Mouse (Mus musculus): ENCODE results near the gene Mier1.

Gene Mier1
- long read RNA-seq, experiment 1, partial matches to known transcripts = 0 of 6 reads
- long read RNA-seq, experiment 1, other reads (novel, unspliced or antisense) = 6 of 6 reads
- long read RNA-seq, experiment 2, partial matches to known transcripts = 1 of 9 reads
- long read RNA-seq, experiment 2, other reads (novel, unspliced or antisense) = 6 of 9 reads

GRCm38 (mm10) chr4:103114184-103115111 lies at the start of gene Mier1, which contains the start of gene Wdr78:
Mier1 (plus strand) TSS chr4:103114390.
Wdr78 (minus strand) TSS chr4:103114555.
- intact Hi-C loops (cut with DNase I) = no loop called here

- intact Hi-C loops (cut with DNase I) = no loop called here
These were observed 49.8 kb upstream of the Mier1 start for GRCm38 (mm10) chr4:103064421-103064820.

- intact Hi-C loops (cut with DNase I) = no loop called here
These were observed 49.2 kb upstream of the Mier1 start for GRCm38 (mm10) chr4:103064976-103065375.

GRCm38 (mm10) chr4:103067906-103068655 lies 46.1 kb upstream of the Mier1 start:
- intact Hi-C loops (cut with DNase I) = no loop called here

GRCm38 (mm10) chr4:103070631-103071030 lies 43.6 kb upstream of the Mier1 start:
- intact Hi-C loops (cut with DNase I) = no loop called here

- intact Hi-C loops (cut with DNase I) = no loop called here
These were observed 29.0 kb upstream of the Mier1 start for GRCm38 (mm10) chr4:103085237-103085636.

GRCm38 (mm10) chr4:103095921-103096320 lies 18.3 kb upstream of the Mier1 start:
- intact Hi-C loops (cut with DNase I) = no loop called here

GRCm38 (mm10) chr4:103098532-103098931 lies 15.7 kb upstream of the Mier1 start:
- intact Hi-C loops (cut with DNase I) = no loop called here

GRCm38 (mm10) chr4:103112651-103113050 lies 1.5 kb upstream of the Mier1 start:
- intact Hi-C loops (cut with DNase I) = no loop called here

GRCm38 (mm10) chr4:103113402-103113801 lies 788 bp upstream of the Mier1 start:
- intact Hi-C loops (cut with DNase I) = no loop called here

GRCm38 (mm10) chr4:103118888-103119228 lies 4.7 kb downstream of the Mier1 start:
- intact Hi-C loops (cut with DNase I) = no loop called here

GRCm38 (mm10) chr4:103119229-103120027 lies 5.2 kb downstream of the Mier1 start:
- intact Hi-C loops (cut with DNase I) = no loop called here

- intact Hi-C loops (cut with DNase I) = no loop called here
These were observed 5.8 kb downstream of the Mier1 start for GRCm38 (mm10) chr4:103120028-103120384.

- intact Hi-C loops (cut with DNase I) = no loop called here
These were observed 6.2 kb downstream of the Mier1 start for GRCm38 (mm10) chr4:103120395-103120794.

- intact Hi-C loops (cut with DNase I) = no loop called here
These were observed 6.7 kb downstream of the Mier1 start for GRCm38 (mm10) chr4:103120874-103121389.

GRCm38 (mm10) chr4:103123086-103123485 lies 8.9 kb downstream of the Mier1 start:
- intact Hi-C loops (cut with DNase I) = no loop called here

- intact Hi-C loops (cut with DNase I) = no loop called here
These were observed 9.4 kb downstream of the Mier1 start for GRCm38 (mm10) chr4:103123606-103124005.

- intact Hi-C loops (cut with DNase I) = no loop called here
These were observed 12.3 kb downstream of the Mier1 start for GRCm38 (mm10) chr4:103126533-103126932.

- intact Hi-C loops (cut with DNase I) = no loop called here
These were observed 22.8 kb downstream of the Mier1 start for GRCm38 (mm10) chr4:103136946-103137345.

- intact Hi-C loops (cut with DNase I) = loop anchor here (5.0 kb wide), 1 partner anchor 159 kb away; no protein-coding TSS in a partner anchor
These were observed 32.1 kb downstream of the Mier1 start for GRCm38 (mm10) chr4:103146339-103146738.

GRCm38 (mm10) chr4:103151946-103152345 lies 37.8 kb downstream of the Mier1 start:
- intact Hi-C loops (cut with DNase I) = loop anchor here (10.0 kb wide), 1 partner anchor 193 kb away; no protein-coding TSS in a partner anchor
